Mouse (Mus musculus): Measurements from ENCODE around the gene Ptpn3.

Ptpn3 gene

DNA sequence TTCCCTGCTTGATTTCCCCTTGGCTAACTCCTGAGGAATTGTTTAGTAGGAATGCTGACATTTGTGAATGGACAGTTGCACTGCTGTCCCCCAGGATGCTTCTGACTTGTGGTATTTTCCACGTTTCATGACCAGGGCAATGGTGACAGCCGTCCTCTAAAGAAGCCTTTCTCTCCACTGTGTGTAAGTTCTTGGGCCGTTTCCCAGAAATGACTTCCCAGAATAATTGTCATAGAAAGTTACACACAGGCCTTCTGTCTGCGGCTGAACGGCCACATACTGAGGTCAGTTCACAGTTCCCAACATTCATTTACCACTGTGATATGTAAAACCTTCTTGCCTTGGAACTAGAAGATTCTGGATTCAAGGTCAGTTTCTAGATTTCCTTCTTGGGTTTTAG lies 129.8 kb downstream of the Ptpn3 start:
- DNase-seq (ENCODE audit: extremely low read depth, low read depth), result no peak

DNA sequence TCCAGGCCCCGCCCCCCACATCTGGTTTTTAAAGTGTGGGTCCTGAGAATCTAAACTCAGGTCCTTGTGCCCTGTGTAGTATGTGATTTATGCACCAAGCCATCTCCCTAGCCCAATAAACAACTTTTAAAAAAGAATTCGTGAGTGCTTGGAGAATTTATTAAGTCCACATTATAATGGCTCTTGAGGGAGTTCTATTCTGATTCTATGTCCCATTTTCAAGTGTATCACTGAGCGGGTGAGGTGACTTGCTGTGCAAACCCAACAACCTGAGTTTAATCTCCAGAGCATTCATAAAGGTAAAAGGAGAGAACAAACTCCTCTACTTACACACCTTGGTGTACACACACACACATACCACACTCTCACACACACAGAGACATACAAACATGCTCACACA lies 133.0 kb downstream of the Ptpn3 start:
- DNase-seq (ENCODE audit: extremely low read depth, low read depth), result no peak

GRCm38 (mm10) chr4:57168277-57168676 lies 133.4 kb downstream of the Ptpn3 start:
- no peak for DNase-seq (ENCODE audit: extremely low read depth, low read depth)

- DNase-seq (ENCODE audit: extremely low read depth, low read depth), result no peak
Observed at GRCm38 (mm10) chr4:57166922-57167870, 134.4 kb downstream of the Ptpn3 start.

DNA sequence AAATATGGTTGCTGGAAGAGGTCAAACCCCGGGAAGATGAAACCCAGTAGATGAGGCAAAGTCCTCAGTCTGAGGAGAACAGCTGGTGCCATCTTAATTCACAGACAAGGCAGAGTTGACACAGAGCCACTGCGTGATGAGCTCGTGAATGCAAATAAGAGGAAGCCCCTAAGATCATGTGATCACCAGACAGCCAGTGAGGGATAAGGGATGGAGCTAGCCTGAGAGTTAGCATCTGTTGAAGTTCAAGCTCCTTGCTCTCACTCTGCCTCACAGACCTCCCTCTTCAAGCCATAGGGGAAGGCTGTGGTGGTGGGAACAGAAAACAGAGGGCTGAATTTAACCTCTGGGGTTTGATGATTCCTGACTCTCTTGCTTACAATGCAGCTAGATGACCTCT lies 136.0 kb downstream of the Ptpn3 start:
- no peak for DNase-seq (ENCODE audit: extremely low read depth, low read depth)

DNA sequence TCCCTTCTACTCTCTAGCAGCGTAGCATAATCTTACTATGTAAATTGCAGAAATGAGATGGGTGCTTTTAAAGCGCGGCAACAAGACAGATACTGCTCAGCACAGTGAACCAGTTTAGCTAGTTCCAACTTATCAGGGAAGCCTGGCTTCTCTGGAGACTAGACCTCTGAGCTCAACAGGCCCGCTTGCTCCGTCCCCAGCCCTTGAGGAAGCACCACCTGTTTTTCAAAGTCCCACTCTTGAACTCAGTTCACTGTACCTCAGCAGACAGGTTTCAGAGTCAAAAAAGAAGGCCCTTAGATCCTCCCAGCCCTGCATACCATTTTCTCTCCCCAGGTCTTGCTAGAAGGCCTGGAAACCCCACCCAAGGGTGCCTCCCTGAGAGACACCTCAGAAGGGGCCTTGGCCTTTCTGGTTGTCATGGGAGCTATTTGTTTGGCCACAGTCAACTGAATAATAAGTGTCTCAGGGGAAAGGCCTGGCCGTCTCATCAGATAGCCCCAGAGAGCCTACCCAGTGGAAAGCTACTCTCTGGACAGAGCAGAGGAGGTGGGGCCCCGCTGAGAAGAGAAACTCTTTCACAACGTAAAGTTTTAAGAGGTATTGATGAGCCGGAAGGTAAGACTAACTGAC lies 136.9 kb downstream of the Ptpn3 start:
- DNase-seq (ENCODE audit: extremely low read depth, low read depth), result no peak

GRCm38 (mm10) chr4:57162789-57163722 lies 138.6 kb downstream of the Ptpn3 start:
- DNase-seq (ENCODE audit: extremely low read depth, low read depth), result no peak

DNA sequence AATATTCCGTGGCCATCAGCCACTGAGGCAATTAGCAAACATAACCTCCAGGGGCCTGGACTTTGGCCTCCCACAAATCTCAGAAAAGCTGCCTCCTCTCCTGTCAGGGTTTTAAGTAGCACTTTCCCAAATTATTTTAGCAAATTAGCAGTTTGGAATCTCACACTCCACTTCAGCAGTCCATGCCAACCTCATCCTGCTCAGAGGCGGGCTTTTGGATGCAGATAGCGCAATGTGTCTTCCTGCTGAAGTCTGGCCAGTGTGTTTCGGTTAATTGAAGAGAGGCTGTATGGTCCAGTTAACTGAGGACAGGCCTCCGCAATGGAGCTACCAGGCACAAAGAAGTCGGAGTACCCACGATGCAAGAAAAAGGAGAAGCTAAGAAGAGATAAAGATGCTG lies 141.1 kb downstream of the Ptpn3 start:
- DNase-seq (ENCODE audit: extremely low read depth, low read depth), result no peak

DNA sequence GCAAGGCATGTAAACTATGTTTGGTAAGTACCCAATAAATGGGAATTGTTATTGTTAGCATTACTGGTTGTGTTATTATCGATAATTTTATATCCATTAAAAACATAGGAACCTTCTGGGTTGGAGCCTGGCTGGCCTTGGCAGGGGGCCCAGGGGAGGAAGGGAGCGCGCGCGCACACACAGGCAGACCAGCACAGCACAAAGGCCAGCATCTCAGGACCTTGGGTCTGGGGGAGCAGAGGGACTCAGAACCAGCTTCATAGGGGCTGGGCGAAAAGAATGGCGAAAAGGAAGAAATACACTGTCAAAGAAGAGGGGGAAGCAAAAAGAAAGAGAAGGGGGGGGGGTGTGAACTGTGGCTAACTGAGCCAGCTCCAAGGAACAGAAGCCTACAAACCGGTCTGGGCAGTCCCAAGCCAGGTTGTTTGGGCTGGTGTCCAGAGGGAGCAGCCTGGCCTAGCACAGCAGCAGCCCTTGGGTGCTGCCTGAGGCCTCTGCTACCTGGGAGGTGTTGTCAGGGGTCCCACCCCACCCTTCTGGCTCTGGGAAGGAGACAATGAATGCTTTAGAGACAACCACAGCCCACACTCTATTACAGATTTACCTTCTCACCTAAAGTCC lies 145.0 kb downstream of the Ptpn3 start:
- no peak for DNase-seq (ENCODE audit: extremely low read depth, low read depth)

GRCm38 (mm10) chr4:57153838-57154237 lies 147.8 kb downstream of the Ptpn3 start:
- DNase-seq (ENCODE audit: extremely low read depth, low read depth), result no peak

DNA sequence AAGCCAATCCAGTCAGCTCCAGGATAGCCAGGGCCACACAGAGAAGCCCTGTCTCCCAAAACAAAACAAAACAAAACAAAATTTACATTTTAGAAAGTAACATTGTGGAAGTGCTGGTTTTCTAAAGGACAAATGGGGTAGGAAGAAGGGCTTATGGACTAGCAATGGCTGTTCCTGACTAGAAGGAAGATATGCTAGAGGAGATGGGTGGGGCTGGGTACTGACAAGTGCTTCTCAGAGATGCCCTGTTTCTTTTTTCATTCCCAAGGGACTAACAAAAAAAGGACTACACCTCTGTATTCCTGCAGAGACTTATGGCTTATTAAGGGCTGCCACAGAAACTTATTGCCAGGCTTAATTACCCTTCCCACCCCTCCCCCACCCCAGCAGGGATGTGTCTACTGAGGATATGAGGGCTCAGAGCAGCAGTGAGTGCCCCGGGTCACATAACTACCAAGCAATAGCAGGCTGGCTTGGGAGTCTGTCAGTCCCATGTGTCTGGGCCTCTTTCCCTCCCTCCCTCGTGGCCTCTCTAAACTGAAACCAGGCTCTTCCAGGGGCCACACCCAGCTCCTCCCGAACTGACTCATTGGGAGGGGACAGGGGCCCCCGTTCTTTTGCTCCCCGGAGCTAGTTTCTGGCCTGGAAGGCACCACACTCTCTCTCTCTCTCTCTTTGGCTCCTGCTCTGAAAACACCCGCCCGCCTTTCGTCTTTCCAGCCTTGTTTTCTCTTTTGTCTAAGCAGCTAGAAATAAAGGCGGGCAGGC lies 148.4 kb downstream of the Ptpn3 start:
- DNase-seq (ENCODE audit: extremely low read depth, low read depth), result no peak

- DNase-seq (ENCODE audit: extremely low read depth, low read depth), result no peak
Observed at GRCm38 (mm10) chr4:57148182-57148581, 153.5 kb downstream of the Ptpn3 start.

DNA sequence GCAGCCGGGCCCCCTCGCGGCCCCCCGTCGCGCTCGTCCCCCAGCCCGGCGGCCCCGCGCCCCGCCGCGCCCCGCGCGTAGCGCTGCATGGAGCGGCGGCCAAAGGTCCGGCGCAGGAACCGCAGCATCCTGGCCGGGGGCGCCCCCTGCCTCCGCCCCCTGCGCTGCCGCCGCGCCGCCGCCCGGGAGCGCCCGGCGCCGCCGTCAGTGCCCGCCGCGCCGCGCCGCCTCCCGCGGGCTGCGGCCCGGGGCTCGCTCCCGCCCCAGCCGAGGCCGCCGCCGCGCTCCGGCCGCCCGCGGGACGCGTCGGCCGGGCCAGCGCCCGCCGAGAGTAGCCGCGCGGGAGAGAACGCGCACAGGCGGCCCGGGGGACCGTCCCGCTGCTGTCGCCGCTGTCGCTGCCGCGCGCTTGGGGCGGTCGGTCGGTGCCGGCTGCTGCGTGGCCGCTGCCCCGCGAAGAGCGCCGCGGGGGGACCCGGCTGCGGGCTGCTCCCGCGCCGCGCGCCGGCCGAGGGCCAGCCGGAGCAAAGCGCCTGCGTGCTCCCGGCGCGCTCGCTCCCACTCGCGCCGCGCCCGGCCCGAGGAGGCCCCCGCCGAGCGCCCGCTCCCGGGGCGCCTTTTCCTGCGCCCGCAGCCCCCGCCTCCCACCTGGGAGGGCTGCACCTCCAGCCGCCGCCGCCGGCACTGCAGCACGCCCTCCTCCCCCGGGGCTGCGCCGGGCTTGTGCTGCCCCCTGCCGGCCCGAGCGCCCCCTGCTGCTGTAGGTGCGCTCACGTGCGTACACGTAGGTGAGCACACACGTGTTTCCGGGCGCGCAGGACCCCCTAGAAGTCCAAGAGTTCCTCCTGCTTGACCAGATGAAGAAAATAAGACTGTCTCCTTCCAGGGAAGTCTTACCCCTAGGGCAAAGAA lies 158.4 kb downstream of the Ptpn3 start, which contains the start of gene Epb41l4b:
Gene Epb41l4b (minus strand): TSS at position 412 of the 912 bp plus-strand sequence.
- DNase-seq (ENCODE audit: extremely low read depth, low read depth), result no peak

- no peak for DNase-seq (ENCODE audit: extremely low read depth, low read depth)
Observed at GRCm38 (mm10) chr4:57142374-57143025, 159.1 kb downstream of the Ptpn3 start.

GRCm38 (mm10) chr4:57141908-57142361 lies 159.7 kb downstream of the Ptpn3 start:
- DNase-seq (ENCODE audit: extremely low read depth, low read depth), result no peak

DNA sequence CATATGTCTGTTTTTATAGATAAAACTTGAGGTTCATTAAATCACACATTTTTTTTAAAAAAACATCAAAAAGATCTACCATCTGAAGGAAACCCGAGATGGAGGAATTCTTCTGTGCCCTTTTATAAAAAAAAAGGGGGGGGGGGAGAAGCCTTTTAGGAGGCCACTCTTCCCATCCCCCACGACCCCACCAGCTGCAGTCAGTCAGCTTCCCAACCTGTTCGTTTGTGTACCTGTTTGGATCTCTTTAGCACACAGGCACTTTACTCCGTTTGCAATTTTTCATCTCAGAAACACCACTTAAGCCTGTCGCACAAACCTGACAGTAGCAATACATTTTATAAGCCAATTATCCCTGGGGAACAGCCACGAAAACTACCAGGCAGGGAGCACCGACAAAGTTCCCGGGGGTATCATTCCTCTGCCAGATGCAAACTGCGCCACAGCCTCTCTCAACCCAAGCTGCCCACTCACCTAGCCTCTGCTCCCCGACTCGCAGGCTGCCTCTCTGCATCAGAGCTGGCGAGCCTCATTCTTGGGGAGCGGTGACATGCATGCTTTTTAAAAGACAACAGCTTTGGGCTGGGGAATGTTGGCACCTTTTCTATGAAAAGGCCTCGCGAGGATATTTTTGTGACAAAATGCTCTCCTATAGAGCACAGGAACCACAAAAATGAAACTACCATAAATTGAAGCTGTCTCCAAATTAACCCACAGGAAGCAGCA lies 160.5 kb downstream of the Ptpn3 start:
- DNase-seq (ENCODE audit: extremely low read depth, low read depth), result no peak
